Mouse (Mus musculus): Measurements from ENCODE around the gene Bank1.

DNA sequence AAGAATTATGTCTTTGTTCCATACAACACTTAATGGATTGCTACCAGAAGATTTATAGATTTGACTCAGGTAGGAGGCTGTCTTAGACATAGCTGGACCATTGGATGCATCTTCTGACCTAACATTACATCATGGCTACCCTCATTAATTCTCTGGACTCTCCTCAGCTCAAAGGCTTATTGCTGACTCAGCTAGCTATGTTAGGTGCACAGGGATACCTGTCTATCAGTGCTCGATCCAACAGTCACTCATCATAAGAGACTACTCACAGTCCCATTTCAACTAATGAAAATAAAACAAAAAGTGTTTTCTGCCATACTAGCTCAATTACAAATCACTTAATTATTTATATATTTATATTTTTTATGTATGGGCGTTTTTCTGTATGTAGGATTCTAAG, 308.3 kb downstream of the Bank1 start:
- TF ChIP-seq CTCF (IDR thresholded peaks at IDR 0.05; ENCODE audit: low read depth, low read length) = no peak
- no peak for TF ChIP-seq POLR2AphosphoS5 (IDR thresholded peaks at IDR 0.05; ENCODE audit: insufficient replicate concordance, low read depth, low read length)
